Mouse (Mus musculus) liver, adult 2 months (tissue): ENCODE measurements around the gene Timp2.

ENCODE experiments used
- CTCF ChIP-seq: fragments of 200-500 bp; IDR thresholded peaks from 2 replicates; pipeline ENCODE4 v1.5.1; 2011; ENCODE audit warnings: low read depth, low read length, control low read depth
- POLR2A ChIP-seq: fragments of 200-500 bp; IDR thresholded peaks from 2 replicates; pipeline ENCODE4 v1.6.1; 2011; ENCODE audit warnings: low read length, control low read depth; ENCODE audit not compliant: insufficient read depth; ENCODE audit errors: extremely low read depth

- TF ChIP-seq CTCF: no peak
- TF ChIP-seq POLR2A: no peak
Observed at GRCm38 (mm10) chr11:118323974-118324373, 31.6 kb downstream of the Timp2 start.
